Mouse (Mus musculus) kidney, embryonic 16.5 days (tissue): ENCODE results near the gene Heatr5a. TPM values are rescaled to one million over a fixed set of nuclear protein-coding genes. Genes with fewer than 3 reads are reported as not detected.

ENCODE experiments used
- ATAC-seq: fragments of 200-750 bp; cut with Nextera tagmentation; 2 replicates; pipeline ENCODE4 v1.8.0; 2017; ENCODE audit warnings: moderate TSS enrichment; ENCODE audit not compliant: low FRiP score, low TSS enrichment
- H3K27ac ChIP-seq: fragments of 300-500 bp; sonication (generic); 2 replicates; pipeline ENCODE4 v1.5.1; 2014; ENCODE audit warnings: low read length
- H3K27me3 ChIP-seq: fragments of 300-500 bp; sonication (generic); 2 replicates; pipeline ENCODE4 v1.6.1; 2014; ENCODE audit warnings: low read length, control low read depth, mixed read lengths; ENCODE audit not compliant: insufficient read depth
- H3K36me3 ChIP-seq: fragments of 300-500 bp; sonication (generic); 2 replicates; pipeline ENCODE4 v1.6.1; 2014; ENCODE audit warnings: low read length, control low read depth, mixed read lengths; ENCODE audit not compliant: insufficient read depth
- H3K4me1 ChIP-seq: fragments of 300-500 bp; sonication (generic); 2 replicates; pipeline ENCODE4 v1.6.1; 2014; ENCODE audit warnings: low read length, control low read depth, mixed read lengths; ENCODE audit not compliant: insufficient read depth
- H3K4me2 ChIP-seq: fragments of 300-500 bp; sonication (generic); replicated peaks from 2 replicates; pipeline ENCODE4 v1.6.1; 2014; ENCODE audit warnings: low read depth, low read length
- H3K4me3 ChIP-seq: fragments of 300-500 bp; sonication (generic); 2 replicates; pipeline ENCODE4 v1.5.1; 2014; ENCODE audit warnings: mild to moderate bottlenecking, low read length
- H3K9ac ChIP-seq: fragments of 300-500 bp; sonication (generic); replicated peaks from 2 replicates; pipeline ENCODE4 v1.6.1; 2014; ENCODE audit warnings: low read length
- H3K9me3 ChIP-seq: fragments of 300-500 bp; sonication (generic); 2 replicates; pipeline ENCODE4 v1.6.1; 2016; ENCODE audit warnings: low read length, control low read depth
- WGBS: fragments of 180-500 bp; shearing (Covaris S2); extraction: QIAGEN DNeasy Blood & Tissue Kit; methylation state at CpG from one replicate; pipeline ENCODE4 v1.1.7; 2014; 5-methylcytosine and 5-hydroxymethylcytosine counted together
- polyA plus RNA-seq: library from polyadenylated mRNA; unstranded; fragments of >200 nt; fragmentation: Nextera tagmentation; extraction: Ambion mirVana; gene quantifications from 2 replicates; pipeline ENCODE4 v1.2.1, GENCODE M21; 2015

The Heatr5a gene
- polyA plus RNA-seq, 1 experiment from 2014 or later = 9.4 TPM

- ATAC-seq = no peak
- Histone ChIP-seq H3K4me2 (no peak overlapping the region), H3K27ac (no peak overlapping the region), H3K4me3 (no peak overlapping the region), H3K27me3 (no peaks in the 10 kb centered on the region), H3K9me3 (no peaks in the 10 kb centered on the region), H3K9ac (no peak overlapping the region), H3K36me3 (peaks cover 32% of the 10 kb centered on the region), H3K4me1 (no peaks in the 10 kb centered on the region)
- 85% methylated on average over 12 of the region's 12 CpGs for WGBS
These were observed 82.5 kb downstream of the Heatr5a start for GRCm38 (mm10) chr12:51888609-51889008.

- Histone ChIP-seq H3K4me2 (no peak overlapping the region), H3K9me3 (no peaks in the 10 kb centered on the region), H3K27me3 (no peaks in the 10 kb centered on the region), H3K36me3 (peaks cover 33% of the 10 kb centered on the region), H3K4me1 (no peaks in the 10 kb centered on the region), H3K9ac (no peak overlapping the region), H3K27ac (no peak overlapping the region), H3K4me3 (no peak overlapping the region)
- ATAC-seq = peak; percentile 76
- 73% methylated on average over 11 of the region's 11 CpGs for WGBS
These were observed 83.5 kb downstream of the Heatr5a start for GRCm38 (mm10) chr12:51887301-51888290.

- Histone ChIP-seq H3K27me3 (no peaks in the 10 kb centered on the region), H3K36me3 (peaks cover 31% of the 10 kb centered on the region)
- no peak for ATAC-seq
These were observed 84.8 kb downstream of the Heatr5a start for GRCm38 (mm10) chr12:51886369-51886768.

GRCm38 (mm10) chr12:51884801-51885200 is 86.3 kb downstream of the Heatr5a start:
- H3K36me3 ChIP-seq = peaks cover 33% of the 10 kb centered on the region
- H3K9me3 ChIP-seq = no peaks in the 10 kb centered on the region
- H3K4me1 ChIP-seq = no peaks in the 10 kb centered on the region
- no peak overlapping the region for H3K9ac ChIP-seq
- no peak for ATAC-seq
- H3K27me3 ChIP-seq = no peaks in the 10 kb centered on the region
- H3K4me3 ChIP-seq = no peak overlapping the region
- no peak overlapping the region for H3K27ac ChIP-seq
- H3K4me2 ChIP-seq = no peak overlapping the region
- 87% methylated on average over 2 of the region's 2 CpGs for WGBS

More at GRCm38 (mm10) chr12:51886369-51886768, 84.8 kb downstream of the Heatr5a start:
- Histone ChIP-seq H3K9me3 (no peaks in the 10 kb centered on the region), H3K4me2 (no peak overlapping the region), H3K4me1 (no peaks in the 10 kb centered on the region), H3K27ac (no peak overlapping the region), H3K9ac (no peak overlapping the region), H3K4me3 (no peak overlapping the region)
- WGBS = 91% methylated on average over 6 of the region's 6 CpGs

- Histone ChIP-seq H3K4me1 (no peaks in the 10 kb centered on the region), H3K4me3 (no peak overlapping the region), H3K27me3 (no peaks in the 10 kb centered on the region), H3K9me3 (no peaks in the 10 kb centered on the region), H3K9ac (no peak overlapping the region), H3K27ac (no peak overlapping the region), H3K36me3 (peaks cover 31% of the 10 kb centered on the region), H3K4me2 (no peak overlapping the region)
- 95% methylated on average over 9 of the region's 9 CpGs for WGBS
- no peak for ATAC-seq
These were observed 87.8 kb downstream of the Heatr5a start for GRCm38 (mm10) chr12:51883297-51883805.

GRCm38 (mm10) chr12:51882606-51883296 is 88.4 kb downstream of the Heatr5a start:
- ATAC-seq = no peak
- 89% methylated on average over 6 of the region's 6 CpGs for WGBS
- no peaks in the 10 kb centered on the region for H3K27me3 ChIP-seq
- no peak overlapping the region for H3K9ac ChIP-seq
- H3K4me3 ChIP-seq = no peak overlapping the region
- H3K36me3 ChIP-seq = peaks cover 32% of the 10 kb centered on the region
- H3K27ac ChIP-seq = no peak overlapping the region
- H3K9me3 ChIP-seq = no peaks in the 10 kb centered on the region
- no peaks in the 10 kb centered on the region for H3K4me1 ChIP-seq
- H3K4me2 ChIP-seq = no peak overlapping the region

GRCm38 (mm10) chr12:51881775-51882174 is 89.3 kb downstream of the Heatr5a start:
- ATAC-seq = no peak
- no peak overlapping the region for H3K9ac ChIP-seq
- H3K4me3 ChIP-seq = no peak overlapping the region
- H3K4me2 ChIP-seq = no peak overlapping the region
- H3K27me3 ChIP-seq = no peaks in the 10 kb centered on the region
- H3K27ac ChIP-seq = no peak overlapping the region
- H3K9me3 ChIP-seq = no peaks in the 10 kb centered on the region
- H3K36me3 ChIP-seq = peaks cover 39% of the 10 kb centered on the region
- 97% methylated on average over 2 of the region's 2 CpGs for WGBS
- H3K4me1 ChIP-seq = no peaks in the 10 kb centered on the region

- Histone ChIP-seq H3K27me3 (no peaks in the 10 kb centered on the region), H3K4me1 (no peaks in the 10 kb centered on the region; the same call in 1 of the 2 replicates), H3K9ac (no peak overlapping the region), H3K4me2 (no peak overlapping the region), H3K36me3 (no peaks in the 10 kb centered on the region), H3K9me3 (no peaks in the 10 kb centered on the region), H3K4me3 (no peak overlapping the region), H3K27ac (no peak overlapping the region)
- ATAC-seq = no peak
- 57% methylated on average over 11 of the region's 11 CpGs for WGBS
These were observed 99.5 kb downstream of the Heatr5a start for GRCm38 (mm10) chr12:51871446-51872144.

- 54% methylated on average over 3 of the region's 3 CpGs for WGBS
- H3K27ac ChIP-seq = no peak overlapping the region
- H3K4me1 ChIP-seq = peaks cover 6% of the 10 kb centered on the region
- no peaks in the 10 kb centered on the region for H3K36me3 ChIP-seq
- no peak overlapping the region for H3K4me3 ChIP-seq
- H3K4me2 ChIP-seq = no peak overlapping the region
- no peaks in the 10 kb centered on the region for H3K9me3 ChIP-seq
- H3K27me3 ChIP-seq = no peaks in the 10 kb centered on the region
- no peak overlapping the region for H3K9ac ChIP-seq
- ATAC-seq = no peak
These were observed 101.6 kb downstream of the Heatr5a start for GRCm38 (mm10) chr12:51869511-51869910.
